Mouse (Mus musculus): ENCODE measurements around the gene Shisa9. TPM values are rescaled to one million over a fixed set of nuclear protein-coding genes. Genes with fewer than 3 reads are reported as not detected.

Shisa9 gene
- polyA plus RNA-seq, 1 experiment from 2014 or later, result 13.0 TPM

DNA sequence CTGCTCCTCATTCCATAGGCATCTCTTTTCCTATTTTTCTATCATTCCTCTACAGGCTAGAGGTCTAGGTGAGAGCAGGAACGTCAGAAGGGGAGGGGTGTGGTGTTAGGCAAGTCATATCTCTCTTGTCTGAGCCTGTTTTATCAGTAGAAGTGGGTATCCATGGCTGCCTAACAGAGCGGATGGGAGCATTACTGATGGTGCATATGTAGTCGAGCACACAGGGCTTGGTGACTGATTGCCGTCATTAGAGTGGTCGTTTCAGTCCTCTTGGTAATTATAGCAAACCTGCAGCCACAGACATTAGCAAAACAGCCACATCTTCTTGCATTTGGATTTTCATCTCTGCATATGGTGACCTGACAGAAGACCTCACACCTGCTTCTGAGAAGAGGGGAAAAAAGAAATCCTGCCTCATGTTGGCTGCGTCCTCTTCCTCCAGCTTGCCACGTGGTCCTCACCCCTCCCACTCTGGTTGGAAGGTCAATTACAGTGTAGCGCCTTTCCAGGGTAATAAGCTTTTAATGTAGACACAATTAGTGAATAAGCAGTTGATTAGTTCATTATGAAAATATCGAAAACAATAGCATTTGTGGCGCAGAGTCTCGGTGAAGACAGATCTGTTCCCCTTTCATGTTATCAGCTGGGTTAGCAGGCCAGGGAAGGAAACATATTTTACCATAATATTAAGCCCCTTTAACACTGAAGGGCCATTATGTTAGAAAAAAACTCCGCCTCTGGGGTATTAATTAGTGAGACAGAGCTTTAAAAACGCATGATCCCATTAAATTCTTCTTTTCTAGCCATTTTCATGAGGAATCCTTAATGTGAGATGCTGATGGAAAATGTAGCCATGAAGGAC, 233.6 kb downstream of the Shisa9 start:
- H3K4me3 ChIP-seq (ENCODE audit: low read length), result no peak overlapping the region
- peak; percentile 74 for ATAC-seq
- no peak overlapping the region for H3K9ac ChIP-seq (ENCODE audit: low read depth, low read length)
- H3K27me3 ChIP-seq (replicated peaks; ENCODE audit: control insufficient read depth, insufficient read depth, low read length), result no peaks in the 10 kb centered on the region
- no peaks in the 10 kb centered on the region for H3K36me3 ChIP-seq (ENCODE audit: control insufficient read depth, insufficient read depth, low read length)
- H3K9me3 ChIP-seq (ENCODE audit: control insufficient read depth, low read length), result no peaks in the 10 kb centered on the region
- no peak overlapping the region for H3K27ac ChIP-seq (ENCODE audit: low read depth, low read length)
- peaks cover 6% of the 10 kb centered on the region for H3K4me1 ChIP-seq (ENCODE audit: control insufficient read depth, insufficient read depth, low read depth, low read length)
- 48% methylated on average over 13 of the region's 13 CpGs for WGBS
- H3K4me2 ChIP-seq (ENCODE audit: low read length), result 0 out of 2 replicates have a peak overlapping the region, but pooled peaks have one; percentile 7

GRCm38 (mm10) chr16:12218151-12218532, 234.2 kb downstream of the Shisa9 start:
- Histone ChIP-seq H3K9me3 (ENCODE audit: control insufficient read depth, low read length) (no peaks in the 10 kb centered on the region), H3K4me3 (ENCODE audit: low read length) (no peak overlapping the region), H3K27me3 (replicated peaks; ENCODE audit: control insufficient read depth, insufficient read depth, low read length) (no peaks in the 10 kb centered on the region), H3K4me1 (ENCODE audit: control insufficient read depth, insufficient read depth, low read depth, low read length) (peaks cover 6% of the 10 kb centered on the region), H3K9ac (ENCODE audit: low read depth, low read length) (no peak overlapping the region), H3K36me3 (ENCODE audit: control insufficient read depth, insufficient read depth, low read length) (no peaks in the 10 kb centered on the region), H3K4me2 (ENCODE audit: low read length) (no peak overlapping the region), H3K27ac (ENCODE audit: low read depth, low read length) (no peak overlapping the region)
- ATAC-seq, result no peak
- 59% methylated on average over 2 of the region's 2 CpGs for WGBS

GRCm38 (mm10) chr16:12219821-12220220, 235.9 kb downstream of the Shisa9 start:
- no peak overlapping the region for H3K4me2 ChIP-seq (ENCODE audit: low read length)
- no peaks in the 10 kb centered on the region for H3K27me3 ChIP-seq (replicated peaks; ENCODE audit: control insufficient read depth, insufficient read depth, low read length)
- H3K9me3 ChIP-seq (ENCODE audit: control insufficient read depth, low read length), result no peaks in the 10 kb centered on the region
- no peaks in the 10 kb centered on the region for H3K36me3 ChIP-seq (ENCODE audit: control insufficient read depth, insufficient read depth, low read length)
- no peak overlapping the region for H3K4me3 ChIP-seq (ENCODE audit: low read length)
- WGBS, result 71% methylated on average over 3 of the region's 3 CpGs
- ATAC-seq, result no peak
- no peak overlapping the region for H3K9ac ChIP-seq (ENCODE audit: low read depth, low read length)
- no peak overlapping the region for H3K27ac ChIP-seq (ENCODE audit: low read depth, low read length)
- peaks cover 6% of the 10 kb centered on the region for H3K4me1 ChIP-seq (ENCODE audit: control insufficient read depth, insufficient read depth, low read depth, low read length)

GRCm38 (mm10) chr16:12223537-12223936, 239.6 kb downstream of the Shisa9 start:
- no peak overlapping the region for H3K4me2 ChIP-seq (ENCODE audit: low read length)
- no peak for ATAC-seq
- no peaks in the 10 kb centered on the region for H3K4me1 ChIP-seq (ENCODE audit: control insufficient read depth, insufficient read depth, low read depth, low read length)
- H3K27ac ChIP-seq (ENCODE audit: low read depth, low read length), result no peak overlapping the region
- H3K36me3 ChIP-seq (ENCODE audit: control insufficient read depth, insufficient read depth, low read length), result no peaks in the 10 kb centered on the region
- no peak overlapping the region for H3K4me3 ChIP-seq (ENCODE audit: low read length)
- H3K27me3 ChIP-seq (replicated peaks; ENCODE audit: control insufficient read depth, insufficient read depth, low read length), result no peaks in the 10 kb centered on the region
- no peaks in the 10 kb centered on the region for H3K9me3 ChIP-seq (ENCODE audit: control insufficient read depth, low read length)
- no peak overlapping the region for H3K9ac ChIP-seq (ENCODE audit: low read depth, low read length)
- WGBS, result 100% methylated on average over 2 of the region's 2 CpGs

- H3K9ac ChIP-seq (ENCODE audit: low read depth, low read length), result no peak overlapping the region
- no peak overlapping the region for H3K4me2 ChIP-seq (ENCODE audit: low read length)
- 60% methylated on average over 3 of the region's 3 CpGs for WGBS
- no peak for ATAC-seq
- H3K27ac ChIP-seq (ENCODE audit: low read depth, low read length), result no peak overlapping the region
- no peak overlapping the region for H3K4me3 ChIP-seq (ENCODE audit: low read length)
- H3K4me1 ChIP-seq (ENCODE audit: control insufficient read depth, insufficient read depth, low read depth, low read length), result no peaks in the 10 kb centered on the region
- no peaks in the 10 kb centered on the region for H3K27me3 ChIP-seq (replicated peaks; ENCODE audit: control insufficient read depth, insufficient read depth, low read length)
- H3K36me3 ChIP-seq (ENCODE audit: control insufficient read depth, insufficient read depth, low read length), result no peaks in the 10 kb centered on the region
- H3K9me3 ChIP-seq (ENCODE audit: control insufficient read depth, low read length), result no peaks in the 10 kb centered on the region
Measured at GRCm38 (mm10) chr16:12226937-12227336, 243.0 kb downstream of the Shisa9 start.

DNA sequence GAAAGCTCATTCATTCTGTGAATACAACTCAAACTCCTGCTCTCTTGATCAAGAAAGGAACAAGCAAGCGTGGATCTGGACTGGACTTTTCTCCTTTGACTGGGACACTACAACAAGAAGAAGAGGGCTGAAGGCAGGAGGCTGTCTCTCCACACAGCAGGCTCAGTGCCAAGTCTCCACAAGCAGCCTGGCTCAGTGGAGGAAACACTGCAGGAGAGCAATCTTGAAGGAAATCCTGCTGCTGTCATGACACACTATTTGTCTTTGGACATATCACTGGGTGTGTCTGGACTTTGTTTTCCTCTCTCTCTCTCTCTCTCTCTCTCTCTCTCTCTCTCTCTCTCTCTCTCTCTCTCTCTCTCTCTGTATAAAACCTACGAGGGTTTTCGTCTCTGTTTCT, 249.4 kb downstream of the Shisa9 start:
- Histone ChIP-seq H3K9ac (ENCODE audit: low read depth, low read length) (no peak overlapping the region), H3K9me3 (ENCODE audit: control insufficient read depth, low read length) (no peaks in the 10 kb centered on the region), H3K4me1 (ENCODE audit: control insufficient read depth, insufficient read depth, low read depth, low read length) (no peaks in the 10 kb centered on the region; the same call in 1 of the 2 replicates), H3K4me2 (ENCODE audit: low read length) (no peak overlapping the region), H3K4me3 (ENCODE audit: low read length) (no peak overlapping the region), H3K27me3 (replicated peaks; ENCODE audit: control insufficient read depth, insufficient read depth, low read length) (no peaks in the 10 kb centered on the region), H3K27ac (ENCODE audit: low read depth, low read length) (no peak overlapping the region), H3K36me3 (ENCODE audit: control insufficient read depth, insufficient read depth, low read length) (no peaks in the 10 kb centered on the region)
- WGBS, result 65% methylated on average over 3 of the region's 3 CpGs
- no peak for ATAC-seq

DNA sequence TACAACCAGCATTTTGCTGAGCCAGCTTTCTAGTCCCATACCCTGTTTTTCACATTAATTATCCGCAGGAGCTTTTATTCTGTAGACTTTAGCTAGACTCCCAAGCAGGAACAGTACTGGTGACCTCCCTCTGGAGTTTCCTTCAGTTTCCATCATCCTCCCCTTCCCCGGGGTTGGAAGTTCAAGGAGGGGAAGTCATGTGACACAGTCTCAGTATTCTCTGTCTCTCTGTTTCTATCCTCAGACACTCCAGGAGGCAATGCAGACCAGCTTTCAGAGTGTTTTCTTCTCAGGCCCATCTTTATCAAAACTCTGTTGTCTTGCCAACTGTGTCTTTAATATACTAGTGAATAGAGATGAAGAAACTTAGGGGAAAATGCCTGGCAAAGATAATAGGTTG, 250.4 kb downstream of the Shisa9 start:
- no peaks in the 10 kb centered on the region for H3K36me3 ChIP-seq (ENCODE audit: control insufficient read depth, insufficient read depth, low read length)
- H3K9ac ChIP-seq (ENCODE audit: low read depth, low read length), result no peak overlapping the region
- WGBS, result 60% methylated on average over 2 of the region's 2 CpGs
- H3K4me2 ChIP-seq (ENCODE audit: low read length), result no peak overlapping the region
- no peaks in the 10 kb centered on the region; the same call in 1 of the 2 replicates for H3K4me1 ChIP-seq (ENCODE audit: control insufficient read depth, insufficient read depth, low read depth, low read length)
- H3K9me3 ChIP-seq (ENCODE audit: control insufficient read depth, low read length), result no peaks in the 10 kb centered on the region
- H3K4me3 ChIP-seq (ENCODE audit: low read length), result no peak overlapping the region
- no peak overlapping the region for H3K27ac ChIP-seq (ENCODE audit: low read depth, low read length)
- no peak for ATAC-seq
- H3K27me3 ChIP-seq (replicated peaks; ENCODE audit: control insufficient read depth, insufficient read depth, low read length), result no peaks in the 10 kb centered on the region

GRCm38 (mm10) chr16:12238611-12239010, 254.7 kb downstream of the Shisa9 start:
- no peaks in the 10 kb centered on the region for H3K4me1 ChIP-seq (ENCODE audit: control insufficient read depth, insufficient read depth, low read depth, low read length)
- H3K4me3 ChIP-seq (ENCODE audit: low read length), result no peak overlapping the region
- no peak overlapping the region for H3K27ac ChIP-seq (ENCODE audit: low read depth, low read length)
- no peaks in the 10 kb centered on the region for H3K27me3 ChIP-seq (replicated peaks; ENCODE audit: control insufficient read depth, insufficient read depth, low read length)
- WGBS, result 79% methylated on average over 4 of the region's 4 CpGs
- no peaks in the 10 kb centered on the region for H3K36me3 ChIP-seq (ENCODE audit: control insufficient read depth, insufficient read depth, low read length)
- H3K4me2 ChIP-seq (ENCODE audit: low read length), result no peak overlapping the region
- no peak for ATAC-seq
- H3K9ac ChIP-seq (ENCODE audit: low read depth, low read length), result no peak overlapping the region
- no peaks in the 10 kb centered on the region for H3K9me3 ChIP-seq (ENCODE audit: control insufficient read depth, low read length)

GRCm38 (mm10) chr16:12259361-12259760, 275.4 kb downstream of the Shisa9 start:
- Histone ChIP-seq H3K27me3 (replicated peaks; ENCODE audit: control insufficient read depth, insufficient read depth, low read length) (no peaks in the 10 kb centered on the region), H3K4me3 (ENCODE audit: low read length) (no peak overlapping the region), H3K36me3 (ENCODE audit: control insufficient read depth, insufficient read depth, low read length) (no peaks in the 10 kb centered on the region), H3K4me1 (ENCODE audit: control insufficient read depth, insufficient read depth, low read depth, low read length) (no peaks in the 10 kb centered on the region), H3K27ac (ENCODE audit: low read depth, low read length) (no peak overlapping the region), H3K4me2 (ENCODE audit: low read length) (no peak overlapping the region), H3K9me3 (ENCODE audit: control insufficient read depth, low read length) (no peaks in the 10 kb centered on the region; the same call in 1 of the 2 replicates), H3K9ac (ENCODE audit: low read depth, low read length) (no peak overlapping the region)
- no peak for ATAC-seq
- WGBS, result 11% methylated on average over 2 of the region's 2 CpGs

All from hindbrain, embryonic 16.5 days (tissue).